Mouse (Mus musculus) bone marrow, adult 2 months (tissue): ENCODE data around the gene 1700003E16Rik.

Experiments
- CTCF ChIP-seq: fragments of 200-500 bp; IDR thresholded peaks from 2 replicates; pipeline ENCODE4 v1.5.1; 2011; ENCODE audit warnings: low read length, control low read depth; ENCODE audit not compliant: control insufficient read depth, insufficient read depth
- POLR2A ChIP-seq: fragments of 200-500 bp; IDR thresholded peaks from 2 replicates; pipeline ENCODE4 v1.6.1; 2011; ENCODE audit warnings: low read depth, mild to moderate bottlenecking, control low read depth, low read length, borderline replicate concordance; ENCODE audit not compliant: control insufficient read depth

GRCm38 (mm10) chr6:83132176-83132919 is 23.9 kb upstream of the 1700003E16Rik start:
- no peak for TF ChIP-seq POLR2A
- TF ChIP-seq CTCF: no peak
